Mouse (Mus musculus) megakaryocyte, embryonic 14.5 days (primary cell): ENCODE measurements at regions not wholly inside any gene's neighbourhood (a gene's known extent, or its start where the extent isn't known, plus 50 kb on each side); places are given as distances from the start of the nearest gene placed in this dataset.

Experiments
- FLI1 ChIP-seq: IDR thresholded peaks from 2 replicates; pipeline ENCODE4 v1.6.1; 2012; ENCODE audit warnings: low read length, inconsistent platforms, mixed read lengths
- GATA1 ChIP-seq: IDR thresholded peaks from 3 replicates; pipeline ENCODE4 v1.6.1; 2012; ENCODE audit warnings: mixed read lengths, low read length, inconsistent platforms, borderline replicate concordance

DNA sequence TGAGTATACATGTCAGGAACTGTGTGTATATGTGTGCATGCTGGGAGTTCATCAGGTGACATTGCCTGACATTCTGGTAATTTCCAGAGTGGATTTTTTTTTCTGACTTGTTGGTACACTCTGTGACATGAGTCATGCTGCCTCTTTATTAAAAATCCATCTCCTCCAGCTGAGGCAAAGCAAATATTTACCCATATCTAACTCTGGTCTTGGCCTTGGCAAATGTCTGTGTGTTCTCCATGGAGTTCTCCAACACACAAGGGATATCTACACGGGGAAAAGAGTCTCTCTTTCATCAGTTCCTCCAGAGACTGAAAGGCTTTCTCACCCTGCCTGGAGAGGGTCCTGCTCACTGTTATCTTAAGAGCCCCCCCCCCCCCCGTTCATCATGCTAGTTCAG is 111.3 kb upstream of the Mbnl2 start:
- no peak for TF ChIP-seq FLI1
- no peak for TF ChIP-seq GATA1
